Mouse (Mus musculus): ENCODE measurements around the gene Rnase11.
"Not testable (repeated sequence)": the region's sequence is repeated elsewhere in the genome, so short reads cannot be mapped to it uniquely, and the experiment has no call there.

The Rnase11 gene

GRCm38 (mm10) chr14:51027387-51028155 lies 22.4 kb downstream of the Rnase11 start:
- in situ Hi-C loops (cut with MboI; ENCODE audit: low pct_unique_long_range_greater_than_20kb in 1 of 2, low sequenced_read_pairs in 2 of 2, unreplicated experiment in 1 of 2) = loop anchor here in 1 of 2 experiments (5.0 kb wide), 1 partner anchor 35 kb away; no protein-coding TSS in a partner anchor

GRCm38 (mm10) chr14:51026391-51027133 lies 23.4 kb downstream of the Rnase11 start:
- in situ Hi-C loops (cut with MboI; ENCODE audit: low pct_unique_long_range_greater_than_20kb in 1 of 2, low sequenced_read_pairs in 2 of 2, unreplicated experiment in 1 of 2) = loop anchor here in 1 of 2 experiments (5.0 kb wide), 1 partner anchor 36 kb away; no protein-coding TSS in a partner anchor

- in situ Hi-C loops (cut with MboI; ENCODE audit: low pct_unique_long_range_greater_than_20kb in 1 of 2, low sequenced_read_pairs in 2 of 2, unreplicated experiment in 1 of 2) = loop anchor here in 1 of 2 experiments (5.0 kb wide), 1 partner anchor 37 kb away; no protein-coding TSS in a partner anchor
Observed at GRCm38 (mm10) chr14:51024820-51025219, 25.1 kb downstream of the Rnase11 start.

- in situ Hi-C loops (cut with MboI; ENCODE audit: low pct_unique_long_range_greater_than_20kb in 1 of 2, low sequenced_read_pairs in 2 of 2, unreplicated experiment in 1 of 2) = no loop called here
Observed at GRCm38 (mm10) chr14:51023457-51023856, 26.5 kb downstream of the Rnase11 start.

- in situ Hi-C loops (cut with MboI; ENCODE audit: low pct_unique_long_range_greater_than_20kb in 1 of 2, low sequenced_read_pairs in 2 of 2, unreplicated experiment in 1 of 2) = no loop called here
Observed at GRCm38 (mm10) chr14:51017256-51017655, 32.7 kb downstream of the Rnase11 start.

- in situ Hi-C loops (cut with MboI; ENCODE audit: low pct_unique_long_range_greater_than_20kb in 1 of 2, low sequenced_read_pairs in 2 of 2, unreplicated experiment in 1 of 2) = no loop called here
Observed at GRCm38 (mm10) chr14:51015780-51016179, 34.2 kb downstream of the Rnase11 start.

GRCm38 (mm10) chr14:51014724-51015123 lies 35.2 kb downstream of the Rnase11 start:
- in situ Hi-C loops (cut with MboI; ENCODE audit: low pct_unique_long_range_greater_than_20kb in 1 of 2, low sequenced_read_pairs in 2 of 2, unreplicated experiment in 1 of 2) = not testable (repeated sequence)

- in situ Hi-C loops (cut with MboI; ENCODE audit: low pct_unique_long_range_greater_than_20kb in 1 of 2, low sequenced_read_pairs in 2 of 2, unreplicated experiment in 1 of 2) = no loop called here
Observed at GRCm38 (mm10) chr14:51009572-51009971, 40.4 kb downstream of the Rnase11 start.

GRCm38 (mm10) chr14:51008781-51009180 lies 41.2 kb downstream of the Rnase11 start:
- in situ Hi-C loops (cut with MboI; ENCODE audit: low pct_unique_long_range_greater_than_20kb in 1 of 2, low sequenced_read_pairs in 2 of 2, unreplicated experiment in 1 of 2) = no loop called here

GRCm38 (mm10) chr14:51007914-51008713 lies 41.8 kb downstream of the Rnase11 start:
- in situ Hi-C loops (cut with MboI; ENCODE audit: low pct_unique_long_range_greater_than_20kb in 1 of 2, low sequenced_read_pairs in 2 of 2, unreplicated experiment in 1 of 2) = no loop called here

GRCm38 (mm10) chr14:51007152-51007801 lies 42.7 kb downstream of the Rnase11 start, which contains the start of gene Rnase10:
Rnase10 (plus strand) TSS chr14:51007751.
- in situ Hi-C loops (cut with MboI; ENCODE audit: low pct_unique_long_range_greater_than_20kb in 1 of 2, low sequenced_read_pairs in 2 of 2, unreplicated experiment in 1 of 2) = no loop called here
